Mouse (Mus musculus): Measurements from ENCODE around the gene Stac2. TPM values are rescaled to one million over a fixed set of nuclear protein-coding genes. Genes with fewer than 3 reads are reported as not detected.

The Stac2 gene
- polyA plus RNA-seq, 1 experiment from 2014 or later, result 6.7 TPM

GRCm38 (mm10) chr11:98027785-98028184, 25.5 kb downstream of the Stac2 start:
- WGBS, result 25% methylated on average over 7 of the region's 7 CpGs
- Histone ChIP-seq H3K4me3 (replicated peaks; ENCODE audit: low read length) (peak overlapping the region; percentile 87), H3K27ac (no peak overlapping the region), H3K9ac (peak overlapping the region; percentile 95), H3K4me1 (replicated peaks; ENCODE audit: control insufficient read depth, insufficient read depth, low read length) (peaks cover 22% of the 10 kb centered on the region), H3K36me3 (replicated peaks; ENCODE audit: control insufficient read depth, insufficient read depth) (peaks cover 35% of the 10 kb centered on the region), H3K27me3 (ENCODE audit: control insufficient read depth, insufficient read depth, low read length) (no peaks in the 10 kb centered on the region), H3K4me2 (replicated peaks) (peak overlapping the region; percentile 83), H3K9me3 (ENCODE audit: control insufficient read depth, low read length) (no peaks in the 10 kb centered on the region)
- DNase-seq (ENCODE audit: low spot score) (no peak), ATAC-seq (ENCODE audit: low FRiP score) (no peak)

GRCm38 (mm10) chr11:98027297-98027688, 26.0 kb downstream of the Stac2 start:
- Histone ChIP-seq H3K9me3 (ENCODE audit: control insufficient read depth, low read length) (no peaks in the 10 kb centered on the region), H3K27ac (peak overlapping the region; percentile 92; the same call in 1 of the 2 replicates), H3K27me3 (ENCODE audit: control insufficient read depth, insufficient read depth, low read length) (no peaks in the 10 kb centered on the region), H3K4me1 (replicated peaks; ENCODE audit: control insufficient read depth, insufficient read depth, low read length) (peaks cover 22% of the 10 kb centered on the region), H3K4me3 (replicated peaks; ENCODE audit: low read length) (peak overlapping the region; percentile 87), H3K4me2 (replicated peaks) (peak overlapping the region; percentile 83), H3K9ac (peak overlapping the region; percentile 95), H3K36me3 (replicated peaks; ENCODE audit: control insufficient read depth, insufficient read depth) (peaks cover 35% of the 10 kb centered on the region)
- WGBS, result under 1% methylated on average over 18 of the region's 18 CpGs
- peak; percentile 5; the same call in 1 of the 2 replicates for ATAC-seq (ENCODE audit: low FRiP score)
- no peak for DNase-seq (ENCODE audit: low spot score)

- Histone ChIP-seq H3K36me3 (replicated peaks; ENCODE audit: control insufficient read depth, insufficient read depth) (peaks cover 35% of the 10 kb centered on the region), H3K27me3 (ENCODE audit: control insufficient read depth, insufficient read depth, low read length) (no peaks in the 10 kb centered on the region), H3K4me1 (replicated peaks; ENCODE audit: control insufficient read depth, insufficient read depth, low read length) (peaks cover 22% of the 10 kb centered on the region), H3K27ac (peak within 1 kb of the TSS; percentile 92), H3K4me2 (replicated peaks) (peak within 1 kb of the TSS; percentile 83), H3K9me3 (ENCODE audit: control insufficient read depth, low read length) (no peaks in the 10 kb centered on the region), H3K9ac (peak within 1 kb of the TSS; percentile 95), H3K4me3 (replicated peaks; ENCODE audit: low read length) (peak within 1 kb of the TSS; percentile 87)
- ATAC-seq (ENCODE audit: low FRiP score), result peak; percentile 73
- peak; percentile 97 for DNase-seq (ENCODE audit: low spot score)
- WGBS, result under 1% methylated on average over 55 of the region's 69 CpGs
These were observed 26.5 kb downstream of the Stac2 start, which contains the start of gene Rpl19 for GRCm38 (mm10) chr11:98026570-98027296. Gene Rpl19, plus strand, starts transcription at chr11:98026710.

GRCm38 (mm10) chr11:98026248-98026569, 27.1 kb downstream of the Stac2 start:
- no peaks in the 10 kb centered on the region for H3K27me3 ChIP-seq (ENCODE audit: control insufficient read depth, insufficient read depth, low read length)
- 5% methylated on average over 15 of the region's 15 CpGs for WGBS
- H3K27ac ChIP-seq, result peak overlapping the region; percentile 92
- peaks cover 25% of the 10 kb centered on the region for H3K4me1 ChIP-seq (replicated peaks; ENCODE audit: control insufficient read depth, insufficient read depth, low read length)
- peak overlapping the region; percentile 83 for H3K4me2 ChIP-seq (replicated peaks)
- DNase-seq (ENCODE audit: low spot score) (no peak), ATAC-seq (ENCODE audit: low FRiP score) (no peak)
- peak overlapping the region; percentile 95 for H3K9ac ChIP-seq
- H3K4me3 ChIP-seq (replicated peaks; ENCODE audit: low read length), result peak overlapping the region; percentile 87
- peaks cover 34% of the 10 kb centered on the region for H3K36me3 ChIP-seq (replicated peaks; ENCODE audit: control insufficient read depth, insufficient read depth)
- H3K9me3 ChIP-seq (ENCODE audit: control insufficient read depth, low read length), result no peaks in the 10 kb centered on the region

DNA sequence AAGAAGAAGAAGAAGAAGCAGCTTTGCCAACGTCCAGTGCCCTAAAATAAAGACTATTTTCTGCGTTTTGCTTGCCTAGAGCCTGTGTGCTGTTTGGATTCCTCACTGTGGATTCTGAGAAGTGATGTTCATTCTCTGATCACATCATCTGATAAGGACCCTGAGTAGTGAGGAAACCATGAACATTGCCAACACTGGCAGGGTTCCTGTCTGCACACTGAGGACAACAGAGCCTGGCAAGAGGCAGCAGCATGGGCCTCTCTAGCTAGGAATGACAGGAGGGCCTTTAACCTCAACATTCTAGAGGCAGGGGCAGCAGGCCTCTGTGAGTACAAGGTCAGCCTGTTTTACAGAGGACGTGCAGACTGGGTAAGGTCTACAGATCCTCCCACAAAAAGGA, 28.7 kb downstream of the Stac2 start:
- no peaks in the 10 kb centered on the region for H3K27me3 ChIP-seq (ENCODE audit: control insufficient read depth, insufficient read depth, low read length)
- H3K4me3 ChIP-seq (replicated peaks; ENCODE audit: low read length), result no peak overlapping the region
- H3K27ac ChIP-seq, result no peak overlapping the region
- H3K9me3 ChIP-seq (ENCODE audit: control insufficient read depth, low read length), result no peaks in the 10 kb centered on the region
- no peak overlapping the region for H3K4me2 ChIP-seq (replicated peaks)
- no peak for DNase-seq (ENCODE audit: low spot score)
- no peak for ATAC-seq (ENCODE audit: low FRiP score)
- no peak overlapping the region for H3K9ac ChIP-seq
- peaks cover 42% of the 10 kb centered on the region for H3K4me1 ChIP-seq (replicated peaks; ENCODE audit: control insufficient read depth, insufficient read depth, low read length)
- H3K36me3 ChIP-seq (replicated peaks; ENCODE audit: control insufficient read depth, insufficient read depth), result peaks cover 17% of the 10 kb centered on the region
- WGBS, result 91% methylated on average over 3 of the region's 3 CpGs

- Histone ChIP-seq H3K36me3 (replicated peaks; ENCODE audit: control insufficient read depth, insufficient read depth) (peaks cover 11% of the 10 kb centered on the region), H3K9me3 (ENCODE audit: control insufficient read depth, low read length) (no peaks in the 10 kb centered on the region), H3K9ac (peak within 1 kb of the TSS; percentile 92), H3K4me1 (replicated peaks; ENCODE audit: control insufficient read depth, insufficient read depth, low read length) (peaks cover 43% of the 10 kb centered on the region), H3K27me3 (ENCODE audit: control insufficient read depth, insufficient read depth, low read length) (no peaks in the 10 kb centered on the region), H3K4me2 (replicated peaks) (peak within 1 kb of the TSS; percentile 68), H3K27ac (peak within 1 kb of the TSS; percentile 95), H3K4me3 (replicated peaks; ENCODE audit: low read length) (peak within 1 kb of the TSS; percentile 80)
- WGBS, result under 1% methylated on average over 49 of the region's 52 CpGs
- DNase-seq (ENCODE audit: low spot score) (peak; percentile 74), ATAC-seq (ENCODE audit: low FRiP score) (peak; percentile 54)
These were observed 30.5 kb downstream of the Stac2 start, which contains the start of gene Cacnb1 for GRCm38 (mm10) chr11:98022555-98023371. Gene Cacnb1, minus strand, starts transcription at chr11:98023034.

DNA sequence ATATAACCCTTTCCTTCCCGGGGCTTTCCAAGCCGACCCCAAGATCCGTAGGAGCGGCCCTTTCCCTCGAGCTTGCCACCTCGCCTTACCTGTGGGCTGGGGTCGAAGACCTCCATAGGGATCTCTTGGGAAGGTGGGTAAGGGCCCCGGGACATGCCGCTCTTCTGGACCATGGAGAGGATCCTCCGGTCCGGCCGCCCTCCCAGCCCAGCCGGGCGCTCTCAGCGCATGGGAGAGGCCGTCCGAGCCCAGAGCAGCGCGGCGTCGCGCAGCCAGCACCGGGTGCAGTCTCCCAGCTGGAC, 31.1 kb downstream of the Stac2 start:
- no peak for DNase-seq (ENCODE audit: low spot score)
- 0% methylated on average over 21 of the region's 23 CpGs for WGBS
- Histone ChIP-seq H3K4me1 (replicated peaks; ENCODE audit: control insufficient read depth, insufficient read depth, low read length) (peaks cover 38% of the 10 kb centered on the region), H3K9ac (peak overlapping the region; percentile 92), H3K27ac (peak overlapping the region; percentile 95), H3K27me3 (ENCODE audit: control insufficient read depth, insufficient read depth, low read length) (no peaks in the 10 kb centered on the region), H3K36me3 (replicated peaks; ENCODE audit: control insufficient read depth, insufficient read depth) (peaks cover 17% of the 10 kb centered on the region), H3K9me3 (ENCODE audit: control insufficient read depth, low read length) (no peaks in the 10 kb centered on the region), H3K4me3 (replicated peaks; ENCODE audit: low read length) (peak overlapping the region; percentile 80), H3K4me2 (replicated peaks) (peak overlapping the region; percentile 68)
- ATAC-seq (ENCODE audit: low FRiP score), result peak; percentile 56

DNA sequence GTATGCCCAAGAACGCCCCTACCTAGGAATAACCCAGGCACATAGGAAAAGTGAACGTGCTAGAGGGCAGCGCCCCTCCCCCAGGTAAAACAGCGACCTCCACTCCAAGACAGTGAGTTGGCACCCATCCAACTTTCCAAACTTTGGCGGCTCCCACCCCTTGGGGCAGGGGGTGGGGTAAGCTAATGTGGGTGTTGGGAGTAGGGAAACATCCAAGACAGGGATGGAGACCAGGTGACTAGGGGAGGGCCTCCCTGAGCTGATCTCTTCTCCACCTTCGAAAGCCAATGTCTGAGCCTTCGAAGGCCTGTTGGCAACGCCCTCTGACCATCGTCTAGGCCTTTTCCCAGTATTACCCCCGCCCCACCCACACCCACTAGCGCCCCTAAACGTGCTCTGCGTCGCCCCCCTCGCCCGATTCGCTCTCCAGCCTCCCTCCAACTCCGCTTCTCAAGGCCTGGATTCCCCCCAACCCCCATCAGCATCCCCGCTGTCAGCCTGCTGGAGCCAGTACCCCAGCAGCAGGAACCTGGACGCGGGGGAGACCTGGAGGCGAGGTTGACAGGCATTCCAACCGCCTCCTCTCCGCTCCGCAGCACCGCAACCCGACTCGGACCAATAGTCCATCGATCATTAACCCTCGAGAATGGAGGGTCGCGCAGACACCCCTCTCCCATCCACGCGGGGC, 31.6 kb downstream of the Stac2 start:
- no peaks in the 10 kb centered on the region for H3K27me3 ChIP-seq (ENCODE audit: control insufficient read depth, insufficient read depth, low read length)
- 2% methylated on average over 34 of the region's 34 CpGs for WGBS
- no peaks in the 10 kb centered on the region for H3K9me3 ChIP-seq (ENCODE audit: control insufficient read depth, low read length)
- peak overlapping the region; percentile 80 for H3K4me3 ChIP-seq (replicated peaks; ENCODE audit: low read length)
- DNase-seq (ENCODE audit: low spot score), result peak; percentile 50
- peak; percentile 10 for ATAC-seq (ENCODE audit: low FRiP score)
- H3K36me3 ChIP-seq (replicated peaks; ENCODE audit: control insufficient read depth, insufficient read depth), result peaks cover 21% of the 10 kb centered on the region
- H3K9ac ChIP-seq, result peak overlapping the region; percentile 92
- peaks cover 38% of the 10 kb centered on the region for H3K4me1 ChIP-seq (replicated peaks; ENCODE audit: control insufficient read depth, insufficient read depth, low read length)
- H3K27ac ChIP-seq, result peak overlapping the region; percentile 95
- H3K4me2 ChIP-seq (replicated peaks), result peak overlapping the region; percentile 68

DNA sequence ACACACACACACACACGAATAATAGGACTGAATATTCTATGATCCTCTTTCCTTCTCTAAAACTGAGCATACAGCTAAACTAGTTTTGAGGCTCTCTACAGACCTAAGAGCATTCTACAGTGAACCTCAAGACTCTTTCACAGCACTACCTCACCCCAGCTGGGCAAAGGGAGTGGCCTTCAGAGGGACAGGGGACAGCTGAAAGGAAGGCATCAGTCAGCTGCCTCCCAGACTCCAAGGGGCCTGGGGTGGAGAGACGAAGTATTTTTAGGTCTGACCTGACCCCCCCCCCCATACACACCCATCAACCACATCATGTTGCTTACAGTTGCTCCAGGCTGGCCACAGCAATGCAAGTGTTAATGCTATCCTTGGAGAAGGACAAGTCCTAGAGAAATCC, 32.1 kb downstream of the Stac2 start:
- Histone ChIP-seq H3K9ac (peak overlapping the region; percentile 92), H3K4me1 (replicated peaks; ENCODE audit: control insufficient read depth, insufficient read depth, low read length) (peaks cover 37% of the 10 kb centered on the region), H3K4me2 (replicated peaks) (peak overlapping the region; percentile 68), H3K27me3 (ENCODE audit: control insufficient read depth, insufficient read depth, low read length) (no peaks in the 10 kb centered on the region), H3K9me3 (ENCODE audit: control insufficient read depth, low read length) (no peaks in the 10 kb centered on the region), H3K27ac (peak overlapping the region; percentile 95), H3K4me3 (replicated peaks; ENCODE audit: low read length) (peak overlapping the region; percentile 80), H3K36me3 (replicated peaks; ENCODE audit: control insufficient read depth, insufficient read depth) (peaks cover 27% of the 10 kb centered on the region)
- DNase-seq (ENCODE audit: low spot score), result no peak
- no peak for ATAC-seq (ENCODE audit: low FRiP score)
- 48% methylated on average over 2 of the region's 2 CpGs for WGBS

Data from hindbrain, embryonic 14.5 days (tissue).